Mouse (Mus musculus): ENCODE data around the gene Gm3336.

- TF ChIP-seq CEBPB (IDR thresholded peaks at IDR 0.05; ENCODE audit: low read depth) (no peak), CTCF (IDR thresholded peaks at IDR 0.05; ENCODE audit: control insufficient read depth, insufficient read depth, insufficient read length) (no peak), MYOD1 (IDR thresholded peaks at IDR 0.05; ENCODE audit: control insufficient read depth, insufficient read length, low read depth) (no peak), USF1 (IDR thresholded peaks at IDR 0.05; ENCODE audit: low read depth) (no peak), MYOG (IDR thresholded peaks at IDR 0.05; ENCODE audit: control insufficient read depth, extremely low read depth, insufficient read length) (no peak)
Measured at GRCm38 (mm10) chr8:70723486-70724210, 5.3 kb downstream of the Gm3336 start, which contains the start of gene Pde4c.

Data from C2C12 (cell line).